Mouse (Mus musculus): ENCODE data around the gene Ipo11. TPM values are rescaled to one million over a fixed set of nuclear protein-coding genes. Genes with fewer than 3 reads are reported as not detected.

Ipo11 gene
- polyA plus RNA-seq, 1 experiment = 12.6 TPM

- TF ChIP-seq POLR2A (IDR thresholded peaks at IDR 0.05; ENCODE audit: low read depth, low read length) (peak; percentile 20; the same call in 1 of the 2 replicates), CTCF (IDR thresholded peaks at IDR 0.05; ENCODE audit: extremely low read depth, insufficient read depth, insufficient read length, insufficient replicate concordance) (no peak)
- Histone ChIP-seq H3K27ac (ENCODE audit: insufficient read depth, low read length) (peak within 1 kb of the TSS; percentile 9; the same call in 1 of the 2 replicates), H3K4me3 (ENCODE audit: extremely low read depth, insufficient read depth, insufficient read length) (peak within 1 kb of the TSS; percentile 91), H3K27me3 (ENCODE audit: control insufficient read depth, insufficient read depth, low read length) (no peaks in the 10 kb centered on the region), H3K4me1 (ENCODE audit: control insufficient read depth, insufficient read depth, insufficient read length) (no peaks in the 10 kb centered on the region), H3K36me3 (ENCODE audit: control insufficient read depth, insufficient read depth, low read length) (peaks cover 10% of the 10 kb centered on the region; the same call in 1 of the 2 replicates)
- peak; percentile 78 to 94 for DNase-seq (ENCODE audit: low read depth in 1 of 2, low spot score in 2 of 2)
- WGBS = under 1% methylated on average over 68 of the region's 68 CpGs
These were observed 10.1 kb upstream of the Ipo11 start, which contains the start of gene Dimt1 for GRCm38 (mm10) chr13:106946594-106947540. Gene Dimt1 (plus strand): TSS chr13:106947127.

- H3K27me3 ChIP-seq (ENCODE audit: control insufficient read depth, insufficient read depth, low read length) = no peaks in the 10 kb centered on the region
- no peak for DNase-seq (ENCODE audit: low read depth in 1 of 2, low spot score in 2 of 2)
- no peak overlapping the region for H3K27ac ChIP-seq (ENCODE audit: insufficient read depth, low read length)
- TF ChIP-seq POLR2A (IDR thresholded peaks at IDR 0.05; ENCODE audit: low read depth, low read length) = no peak
- no peak for TF ChIP-seq CTCF (IDR thresholded peaks at IDR 0.05; ENCODE audit: extremely low read depth, insufficient read depth, insufficient read length, insufficient replicate concordance)
- WGBS = 81% methylated on average over 9 of the region's 9 CpGs
- no peaks in the 10 kb centered on the region for H3K4me1 ChIP-seq (ENCODE audit: control insufficient read depth, insufficient read depth, insufficient read length)
- H3K36me3 ChIP-seq (ENCODE audit: control insufficient read depth, insufficient read depth, low read length) = peaks cover 6% of the 10 kb centered on the region; the same call in 1 of the 2 replicates
- H3K4me3 ChIP-seq (ENCODE audit: extremely low read depth, insufficient read depth, insufficient read length) = no peak overlapping the region
These were observed 8.8 kb upstream of the Ipo11 start for GRCm38 (mm10) chr13:106945518-106945917.

- no peaks in the 10 kb centered on the region for H3K27me3 ChIP-seq (ENCODE audit: control insufficient read depth, insufficient read depth, low read length)
- no peak for TF ChIP-seq POLR2A (IDR thresholded peaks at IDR 0.05; ENCODE audit: low read depth, low read length)
- no peak for TF ChIP-seq CTCF (IDR thresholded peaks at IDR 0.05; ENCODE audit: extremely low read depth, insufficient read depth, insufficient read length, insufficient replicate concordance)
- H3K36me3 ChIP-seq (ENCODE audit: control insufficient read depth, insufficient read depth, low read length) = no peaks in the 10 kb centered on the region
- no peak for DNase-seq (ENCODE audit: low read depth in 1 of 2, low spot score in 2 of 2)
- H3K4me3 ChIP-seq (ENCODE audit: extremely low read depth, insufficient read depth, insufficient read length) = no peak overlapping the region
- H3K4me1 ChIP-seq (ENCODE audit: control insufficient read depth, insufficient read depth, insufficient read length) = no peaks in the 10 kb centered on the region
- no peak overlapping the region for H3K27ac ChIP-seq (ENCODE audit: insufficient read depth, low read length)
- 84% methylated on average over 1 of the region's 1 CpGs for WGBS
These were observed 6.0 kb upstream of the Ipo11 start for GRCm38 (mm10) chr13:106942721-106943120.

- no peaks in the 10 kb centered on the region for H3K4me1 ChIP-seq (ENCODE audit: control insufficient read depth, insufficient read depth, insufficient read length)
- H3K27ac ChIP-seq (ENCODE audit: insufficient read depth, low read length) = no peak overlapping the region
- TF ChIP-seq POLR2A (IDR thresholded peaks at IDR 0.05; ENCODE audit: low read depth, low read length) (no peak), CTCF (IDR thresholded peaks at IDR 0.05; ENCODE audit: extremely low read depth, insufficient read depth, insufficient read length, insufficient replicate concordance) (no peak)
- no peak for DNase-seq (ENCODE audit: low read depth in 1 of 2, low spot score in 2 of 2)
- H3K4me3 ChIP-seq (ENCODE audit: extremely low read depth, insufficient read depth, insufficient read length) = no peak overlapping the region
- 66% methylated on average over 7 of the region's 7 CpGs for WGBS
- no peaks in the 10 kb centered on the region for H3K27me3 ChIP-seq (ENCODE audit: control insufficient read depth, insufficient read depth, low read length)
- no peaks in the 10 kb centered on the region for H3K36me3 ChIP-seq (ENCODE audit: control insufficient read depth, insufficient read depth, low read length)
These were observed 4.6 kb upstream of the Ipo11 start for GRCm38 (mm10) chr13:106941211-106941976.

GRCm38 (mm10) chr13:106937138-106937472 lies 347 bp upstream of the Ipo11 start:
- Histone ChIP-seq H3K36me3 (ENCODE audit: control insufficient read depth, insufficient read depth, low read length) (no peaks in the 10 kb centered on the region), H3K27me3 (ENCODE audit: control insufficient read depth, insufficient read depth, low read length) (no peaks in the 10 kb centered on the region), H3K4me1 (ENCODE audit: control insufficient read depth, insufficient read depth, insufficient read length) (no peaks in the 10 kb centered on the region), H3K4me3 (ENCODE audit: extremely low read depth, insufficient read depth, insufficient read length) (peak overlapping the region; percentile 90), H3K27ac (ENCODE audit: insufficient read depth, low read length) (no peak overlapping the region)
- TF ChIP-seq POLR2A (IDR thresholded peaks at IDR 0.05; ENCODE audit: low read depth, low read length) = no peak
- no peak for DNase-seq (ENCODE audit: low read depth in 1 of 2, low spot score in 2 of 2)
- 28% methylated on average over 7 of the region's 7 CpGs for WGBS

GRCm38 (mm10) chr13:106935871-106936255 lies 895 bp downstream of the Ipo11 start:
- TF ChIP-seq CTCF (IDR thresholded peaks at IDR 0.05; ENCODE audit: extremely low read depth, insufficient read depth, insufficient read length, insufficient replicate concordance) (no peak), POLR2A (IDR thresholded peaks at IDR 0.05; ENCODE audit: low read depth, low read length) (no peak)
- 7% methylated on average over 9 of the region's 9 CpGs for WGBS
- no peak for DNase-seq (ENCODE audit: low read depth in 1 of 2, low spot score in 2 of 2)
- Histone ChIP-seq H3K4me3 (ENCODE audit: extremely low read depth, insufficient read depth, insufficient read length) (peak overlapping the region; percentile 90), H3K4me1 (ENCODE audit: control insufficient read depth, insufficient read depth, insufficient read length) (no peaks in the 10 kb centered on the region), H3K27ac (ENCODE audit: insufficient read depth, low read length) (no peak overlapping the region), H3K27me3 (ENCODE audit: control insufficient read depth, insufficient read depth, low read length) (no peaks in the 10 kb centered on the region), H3K36me3 (ENCODE audit: control insufficient read depth, insufficient read depth, low read length) (no peaks in the 10 kb centered on the region)

All from spleen, adult 2 months (tissue).